Mouse (Mus musculus) mouse embryonic stem cell (cell line): Measurements from ENCODE around the gene Cnr2.

Experiments
- in situ Hi-C, 2 experiments: fragments of 300-500 bp; cut with MboI; formaldehyde crosslinking; loops; 1 replicate in 1 of 2; 3 replicates in 1 of 2; pipeline ENCODE4 v1.14.3; 2019 to 2020; ENCODE audit warnings: low sequenced_read_pairs in 2 of 2, low pct_unique_long_range_greater_than_20kb in 1 of 2, mixed read lengths in 1 of 2; ENCODE audit not compliant: unreplicated experiment in 1 of 2

The Cnr2 gene

DNA sequence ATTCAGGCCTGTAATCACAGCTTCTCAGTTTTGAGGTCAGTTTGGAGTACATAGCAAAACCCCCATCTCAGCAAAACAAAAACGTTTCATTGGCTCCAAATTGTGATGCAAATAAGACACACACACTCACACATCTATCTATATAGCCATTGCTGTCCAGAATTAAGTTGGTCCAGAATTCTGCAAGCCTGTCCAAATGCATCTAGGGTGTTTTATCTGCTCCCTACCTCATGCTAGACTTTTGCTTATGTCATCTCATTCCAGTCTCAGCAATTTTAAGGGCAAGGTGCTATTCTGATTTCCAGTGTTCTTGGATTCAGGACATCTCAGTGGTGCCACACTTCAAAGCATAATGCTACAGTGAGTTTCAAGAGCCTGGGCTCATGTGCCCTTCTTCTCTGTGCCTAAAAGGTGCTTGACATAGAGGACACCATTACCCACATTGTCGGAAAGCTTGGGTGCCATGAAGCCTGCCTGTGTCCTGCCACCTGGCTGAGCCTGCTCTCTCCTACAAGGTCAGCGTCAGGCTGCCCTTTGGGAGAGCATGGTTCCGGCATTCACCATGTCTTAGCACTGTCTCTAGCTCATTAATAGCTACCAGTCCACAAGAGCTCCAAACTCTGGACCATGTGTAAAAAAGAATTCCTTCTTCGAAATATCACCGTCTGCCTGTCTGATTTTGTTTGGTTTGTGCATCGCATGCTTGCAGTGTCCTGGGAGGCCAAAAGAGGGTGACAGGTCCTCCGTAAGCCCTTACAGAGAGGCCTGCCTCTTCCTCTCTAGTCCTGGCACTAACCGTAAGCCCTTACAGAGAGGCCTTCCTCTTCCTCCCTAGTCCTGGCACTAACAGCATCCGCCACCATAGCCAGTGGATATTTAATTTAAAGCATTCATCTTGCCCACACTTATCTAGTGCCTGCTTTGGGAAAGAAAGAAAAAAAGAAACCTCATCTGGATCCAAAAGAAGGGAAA lies 20.3 kb upstream of the Cnr2 start:
- in situ Hi-C loops: no loop called here

GRCm38 (mm10) chr4:135875546-135875945 lies 19.6 kb upstream of the Cnr2 start:
- in situ Hi-C loops: no loop called here

DNA sequence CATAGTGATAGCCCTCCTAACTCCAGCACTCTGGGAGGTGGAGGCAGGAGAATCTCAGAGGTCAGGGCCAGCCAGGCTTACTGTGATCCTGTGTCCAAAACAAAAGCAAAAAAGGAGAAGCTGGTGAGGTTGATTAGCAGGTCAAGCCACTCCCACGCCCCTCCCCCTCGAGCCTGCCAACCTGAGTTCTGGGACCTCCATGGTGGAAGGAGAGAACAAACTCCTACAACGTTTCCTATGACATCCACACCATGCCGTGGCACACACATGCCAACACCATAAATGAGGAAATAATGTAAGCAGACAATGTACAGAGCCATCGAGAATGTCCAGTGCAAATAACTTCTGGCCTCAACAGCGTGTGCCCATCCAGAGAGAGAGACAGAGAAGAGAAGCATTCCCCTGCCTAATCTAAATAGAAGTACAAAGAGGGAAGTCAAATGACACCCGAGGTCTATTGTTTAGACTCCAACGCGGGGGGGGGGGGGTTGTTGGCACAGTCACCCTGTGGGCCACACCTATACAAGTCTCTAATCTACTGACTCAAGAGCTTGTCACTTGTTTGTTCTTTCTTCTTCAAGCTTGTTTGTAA lies 19.1 kb upstream of the Cnr2 start:
- in situ Hi-C loops: no loop called here

GRCm38 (mm10) chr4:135876583-135877020 lies 18.6 kb upstream of the Cnr2 start:
- in situ Hi-C loops: no loop called here

GRCm38 (mm10) chr4:135877742-135878141 lies 17.5 kb upstream of the Cnr2 start:
- in situ Hi-C loops: no loop called here

DNA sequence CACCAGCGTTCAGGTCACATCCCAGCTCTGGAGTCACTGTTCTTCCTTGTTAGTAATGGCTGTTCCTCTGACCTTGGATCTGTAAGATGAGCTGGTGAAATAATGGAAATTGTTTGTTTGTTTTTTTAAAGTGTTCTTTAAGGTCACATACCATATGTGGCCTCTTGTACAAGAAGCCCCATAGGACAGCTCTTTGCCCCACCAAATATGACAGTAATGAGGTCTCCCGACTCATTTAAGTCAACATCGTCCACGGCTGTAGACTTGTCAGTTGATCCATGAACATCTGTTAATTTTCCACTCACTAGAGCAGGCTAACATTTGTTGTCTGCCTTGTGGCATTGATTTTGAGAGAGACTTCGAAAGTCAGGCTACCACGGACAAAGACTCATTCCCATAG lies 16.2 kb upstream of the Cnr2 start:
- in situ Hi-C loops: no loop called here

DNA sequence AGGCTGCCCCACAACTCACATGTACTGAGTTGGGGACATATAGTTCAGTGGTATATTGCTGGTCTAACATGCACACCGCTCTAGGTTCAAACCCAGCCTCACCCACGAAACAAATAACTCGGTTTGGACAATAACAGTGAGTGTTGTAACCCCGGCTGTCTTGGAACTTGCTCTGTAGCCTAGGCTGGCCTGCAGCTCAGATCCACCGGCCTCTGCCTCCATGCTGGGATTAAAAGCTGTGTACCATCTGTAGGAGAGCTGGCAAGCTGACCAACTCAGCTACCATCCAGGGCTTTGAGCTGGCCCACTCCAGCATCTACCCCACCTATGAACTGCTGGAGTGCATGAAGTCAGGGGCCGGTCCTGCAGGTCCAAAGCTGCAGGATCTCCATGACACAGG lies 15.2 kb upstream of the Cnr2 start:
- in situ Hi-C loops: no loop called here

- in situ Hi-C loops: no loop called here
These were observed 14.6 kb upstream of the Cnr2 start for GRCm38 (mm10) chr4:135880576-135880975.

- in situ Hi-C loops: no loop called here
These were observed 13.2 kb upstream of the Cnr2 start for GRCm38 (mm10) chr4:135882023-135882422.

DNA sequence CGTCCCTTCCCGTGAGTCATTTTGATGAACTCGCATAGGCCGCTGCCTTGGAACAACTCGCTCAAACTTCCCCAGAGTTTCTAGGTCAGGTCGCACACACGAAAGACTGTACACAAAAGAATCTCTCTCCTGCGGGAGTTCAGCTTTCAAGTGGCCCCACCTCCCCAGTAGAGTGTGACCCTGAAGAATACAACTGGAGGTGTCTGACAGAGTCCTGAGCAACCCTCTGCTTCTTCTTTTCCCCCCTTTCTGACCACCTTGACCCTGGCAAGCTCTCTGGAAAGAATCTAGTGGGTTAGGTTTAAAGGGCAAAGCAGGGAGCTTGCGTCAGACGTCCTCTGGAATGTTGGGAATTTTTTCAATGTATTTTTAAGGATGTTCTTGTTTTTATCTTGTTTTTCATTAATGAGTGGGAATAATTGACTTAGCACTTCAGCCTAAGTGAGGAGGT lies 11.8 kb upstream of the Cnr2 start:
- in situ Hi-C loops: no loop called here

- in situ Hi-C loops: no loop called here
These were observed 11.2 kb upstream of the Cnr2 start for GRCm38 (mm10) chr4:135883881-135884516.

DNA sequence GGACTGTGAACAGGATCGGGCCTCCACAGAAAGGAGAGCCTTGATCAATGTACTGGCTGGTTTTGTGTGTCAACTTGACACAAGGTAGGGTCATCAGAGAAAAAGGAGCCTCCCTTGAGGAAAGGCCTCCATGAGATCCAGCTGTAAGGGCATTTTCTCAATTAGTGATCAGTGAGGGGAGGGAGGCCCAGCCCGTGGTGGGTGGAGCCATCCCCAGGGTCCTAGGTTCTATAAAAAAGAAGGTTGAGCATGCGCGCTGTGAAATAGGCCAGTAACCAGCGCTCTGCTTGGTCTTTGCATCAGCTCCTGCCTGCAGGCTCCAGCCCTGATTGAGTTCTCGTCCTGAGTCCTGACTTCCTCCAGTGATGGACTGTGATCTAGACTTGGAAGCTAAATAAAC lies 10.7 kb upstream of the Cnr2 start:
- in situ Hi-C loops: no loop called here

- in situ Hi-C loops: no loop called here
These were observed 9.5 kb upstream of the Cnr2 start for GRCm38 (mm10) chr4:135885676-135886075.

- in situ Hi-C loops: no loop called here
These were observed 9.0 kb upstream of the Cnr2 start for GRCm38 (mm10) chr4:135886184-135886583.

DNA sequence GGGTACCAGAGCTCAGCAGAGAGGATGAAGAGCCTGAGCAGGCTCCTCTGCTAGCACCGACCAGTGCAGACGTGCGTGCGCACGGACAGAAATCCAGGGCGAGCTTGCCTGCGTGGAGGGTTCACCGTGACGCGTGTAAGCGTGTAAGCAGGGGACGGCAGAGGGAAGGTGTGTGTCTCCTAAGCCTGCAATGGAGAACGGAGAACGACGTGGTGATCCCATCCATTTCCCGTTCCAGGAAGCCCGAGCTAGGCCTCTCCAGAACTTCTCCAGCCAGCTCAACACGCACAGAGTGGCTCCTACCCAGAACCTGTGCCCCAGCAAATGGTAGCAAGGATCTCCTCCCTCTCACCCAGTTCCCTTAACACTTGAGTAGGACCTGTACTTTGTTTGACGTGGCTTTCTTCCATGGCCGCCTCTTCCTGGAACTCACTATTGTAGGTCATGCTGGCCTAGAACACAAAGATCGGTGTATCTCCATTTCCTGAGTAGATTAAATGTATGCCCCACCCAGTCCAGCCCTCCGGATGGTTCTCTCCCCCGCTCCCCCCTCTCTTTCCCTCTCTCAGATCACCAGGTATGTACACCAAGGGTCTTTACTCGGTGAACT lies 6.6 kb upstream of the Cnr2 start:
- in situ Hi-C loops: no loop called here

DNA sequence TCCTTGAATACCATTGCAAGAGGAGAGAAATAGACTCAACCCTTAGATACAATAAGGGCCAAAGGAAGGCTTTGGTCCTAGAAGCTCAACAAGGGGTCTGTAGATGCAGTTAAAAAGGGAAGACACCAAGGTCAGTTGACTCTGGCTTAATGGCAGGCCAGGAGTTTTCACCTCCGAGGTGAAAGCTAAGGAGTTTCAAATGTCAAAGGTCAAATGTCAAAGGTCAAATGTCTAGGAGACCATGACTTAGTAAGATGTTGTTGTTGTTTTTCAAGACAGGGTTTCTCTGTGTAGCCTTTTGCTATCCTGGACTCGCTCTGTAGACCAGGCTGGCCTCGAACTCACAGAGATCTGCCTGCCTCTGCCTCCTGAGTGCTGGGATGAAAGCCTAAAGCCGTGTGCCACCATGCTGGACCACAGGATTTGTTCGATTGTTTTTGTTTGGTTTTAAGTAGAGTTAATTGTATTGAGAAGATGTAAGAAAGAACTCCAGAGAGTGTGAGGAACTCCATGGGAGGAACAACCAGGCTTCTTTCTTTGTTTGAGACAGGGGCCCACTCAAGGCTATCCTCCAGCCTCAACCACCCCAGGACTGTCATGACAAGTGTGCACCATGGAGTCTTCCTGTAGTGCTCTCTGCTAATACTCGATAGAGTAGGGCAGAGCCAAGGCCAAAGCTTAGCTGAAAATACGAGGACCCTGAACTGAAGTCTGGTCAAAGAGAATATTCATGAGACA lies 5.9 kb upstream of the Cnr2 start:
- in situ Hi-C loops: no loop called here

DNA sequence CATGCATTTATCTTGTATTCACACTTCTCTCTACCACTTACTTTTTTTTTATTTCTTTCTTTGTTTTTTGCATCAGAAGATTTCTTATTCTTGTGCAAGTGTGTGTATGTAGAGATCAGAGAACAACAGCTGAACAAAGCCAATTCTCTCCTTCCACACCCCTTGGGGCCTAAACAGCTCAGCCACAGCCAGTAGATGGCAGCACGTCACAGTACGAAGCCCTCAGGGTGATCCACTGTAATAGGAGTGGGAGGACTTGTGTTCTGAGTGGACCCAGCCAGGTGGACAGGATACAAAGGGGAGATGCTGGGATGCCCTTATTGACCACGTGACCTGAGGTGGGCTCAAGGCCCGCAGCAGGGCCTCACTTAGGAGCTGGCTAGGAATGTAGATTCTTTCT lies 5.3 kb upstream of the Cnr2 start:
- in situ Hi-C loops: no loop called here

GRCm38 (mm10) chr4:135891539-135891938 lies 3.7 kb upstream of the Cnr2 start:
- in situ Hi-C loops: no loop called here
